Mouse (Mus musculus) thymus, adult 2 months (tissue): ENCODE measurements around the gene Kif6.

Source experiments
- CTCF ChIP-seq: fragments of 200-500 bp; IDR thresholded peaks from 2 replicates; pipeline ENCODE4 v1.5.1; 2012; ENCODE audit warnings: mild to moderate bottlenecking, control low read depth, low read length, moderate library complexity, borderline replicate concordance; ENCODE audit not compliant: control insufficient read depth, poor library complexity, insufficient read depth; ENCODE audit errors: extremely low read depth
- POLR2A ChIP-seq: fragments of 200-500 bp; IDR thresholded peaks from 2 replicates; pipeline ENCODE4 v1.6.1; 2012; ENCODE audit warnings: mild to moderate bottlenecking, low read length, control low read depth, moderate library complexity; ENCODE audit not compliant: control insufficient read depth, poor library complexity, insufficient read depth; ENCODE audit errors: extremely low read depth

DNA sequence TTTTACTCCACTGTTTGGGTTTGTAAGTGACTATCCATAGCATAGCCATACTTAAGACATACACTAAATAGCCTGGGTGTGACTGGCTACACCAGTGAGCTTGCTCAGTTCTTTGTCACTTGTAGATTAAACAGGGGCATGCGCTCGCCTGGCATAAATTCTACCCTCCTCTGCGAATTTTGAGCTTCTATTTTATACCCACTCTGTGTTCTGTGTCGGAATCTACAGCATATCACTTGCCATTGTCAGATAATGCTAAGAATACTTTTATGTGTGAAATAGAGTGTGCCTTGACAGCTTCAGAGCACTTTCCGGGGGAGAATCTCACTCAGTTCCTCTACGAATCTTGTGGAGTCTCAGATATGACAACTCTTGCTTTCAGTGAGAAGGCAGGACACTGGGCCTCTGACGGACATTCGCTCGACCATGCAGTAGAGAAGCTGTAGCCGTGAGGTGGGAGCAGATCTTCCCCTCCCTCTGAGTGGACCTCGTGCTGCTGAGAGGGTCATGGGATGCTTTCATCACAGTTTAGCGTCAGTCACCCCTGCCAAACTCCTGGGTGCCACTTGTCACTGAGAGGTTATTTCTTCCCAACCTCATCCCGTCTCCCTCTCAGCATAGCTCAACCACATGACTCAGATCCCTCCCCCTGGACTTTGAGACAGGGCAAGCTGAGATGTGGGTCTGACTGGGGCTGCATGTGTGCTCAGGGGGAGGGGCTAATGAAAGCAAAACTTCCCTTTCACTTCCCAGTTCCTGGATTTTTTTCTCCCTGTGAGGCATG, 12.3 kb downstream of the Kif6 start:
- no peak for TF ChIP-seq POLR2A
- no peak for TF ChIP-seq CTCF
